Mouse (Mus musculus) 416B (cell line): ENCODE data around the gene Plekho2.

Experiments used
- DNase-seq: peaks from one replicate; pipeline ENCODE4 v3.0.0; 2011; ENCODE audit warnings: low read depth

The Plekho2 gene

GRCm38 (mm10) chr9:65552711-65553110 is 27.1 kb downstream of the Plekho2 start:
- no peak for DNase-seq

DNA sequence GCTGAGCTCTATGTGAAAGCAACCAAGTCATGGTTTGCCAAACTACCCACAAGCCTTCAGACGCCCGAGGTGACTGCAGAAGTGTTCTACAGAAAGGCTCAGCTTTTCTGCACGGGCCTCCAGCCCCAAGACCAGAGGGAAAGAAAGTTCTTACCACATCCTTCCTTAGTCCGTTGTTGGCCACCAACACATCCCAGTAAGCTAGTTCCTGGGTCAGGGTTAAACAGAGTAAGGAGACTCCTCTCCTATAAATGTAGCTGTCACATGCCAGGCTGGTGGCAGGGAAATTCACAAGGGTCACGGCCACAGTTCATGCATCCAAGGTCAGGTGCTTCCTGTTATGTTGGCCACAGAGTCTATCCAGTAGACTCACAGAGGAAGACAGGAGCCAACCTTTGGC is 27.7 kb downstream of the Plekho2 start:
- peak; percentile 98 for DNase-seq

- DNase-seq: peak; percentile 97
Measured at GRCm38 (mm10) chr9:65551035-65551434, 28.8 kb downstream of the Plekho2 start.

GRCm38 (mm10) chr9:65550079-65550831 is 29.6 kb downstream of the Plekho2 start:
- peak; percentile 90 for DNase-seq

DNA sequence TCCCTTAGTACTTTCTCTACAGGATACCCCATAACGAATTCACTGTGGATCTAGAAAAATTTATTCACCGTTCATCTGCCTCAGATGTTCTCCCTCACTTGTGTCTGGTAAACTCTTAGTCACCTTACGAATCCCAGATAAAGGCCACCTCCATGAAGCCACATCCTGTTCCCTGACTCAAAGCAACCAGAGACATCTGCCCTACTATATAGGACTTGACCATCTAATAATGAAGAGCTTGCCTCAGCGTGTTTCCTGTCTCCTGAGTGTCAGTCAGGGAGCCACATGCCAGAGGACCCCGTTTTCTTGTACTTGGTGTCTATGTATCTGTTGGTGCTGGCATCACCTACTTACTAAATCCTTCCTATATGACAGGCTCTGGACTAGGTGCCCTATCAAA is 30.2 kb downstream of the Plekho2 start:
- peak; percentile 83 for DNase-seq

DNA sequence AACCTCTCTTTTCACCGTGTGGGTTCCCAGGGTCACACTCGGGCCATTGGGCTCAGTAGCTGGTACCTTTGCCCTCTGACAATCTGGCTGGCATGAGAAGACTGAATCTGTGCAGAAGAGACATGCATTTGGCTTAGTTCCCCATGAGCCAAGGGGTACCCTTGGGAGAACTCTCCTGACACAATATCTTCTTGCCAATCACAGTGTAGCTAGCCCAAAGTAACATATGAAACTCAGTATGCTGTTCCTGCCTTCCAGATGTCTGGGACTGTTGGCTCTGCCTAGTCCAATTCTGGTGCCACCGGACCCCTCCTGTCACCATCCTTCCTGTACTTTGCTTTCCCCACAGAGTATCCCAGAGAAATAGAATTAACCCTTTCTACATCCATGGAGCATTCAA is 30.7 kb downstream of the Plekho2 start:
- DNase-seq: no peak

DNA sequence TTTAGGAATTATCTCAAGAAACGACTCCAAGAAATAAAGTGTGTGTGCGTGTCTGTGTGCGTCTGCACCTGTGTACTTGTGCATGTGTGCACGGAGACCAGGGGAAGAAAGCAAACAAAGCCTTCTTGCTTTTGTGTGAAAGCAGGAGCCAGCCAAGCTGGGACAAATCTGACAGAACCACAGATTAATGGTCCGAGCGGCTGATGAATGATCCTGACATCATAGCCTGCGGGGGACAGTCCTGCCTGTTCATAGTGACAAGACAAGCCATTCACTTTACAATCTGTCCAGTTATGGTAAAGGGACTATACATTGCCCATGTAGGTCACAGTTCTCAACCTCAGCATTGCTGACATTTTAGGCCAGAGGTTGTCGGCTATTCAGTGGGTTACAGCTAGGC is 31.5 kb downstream of the Plekho2 start:
- DNase-seq: no peak

DNA sequence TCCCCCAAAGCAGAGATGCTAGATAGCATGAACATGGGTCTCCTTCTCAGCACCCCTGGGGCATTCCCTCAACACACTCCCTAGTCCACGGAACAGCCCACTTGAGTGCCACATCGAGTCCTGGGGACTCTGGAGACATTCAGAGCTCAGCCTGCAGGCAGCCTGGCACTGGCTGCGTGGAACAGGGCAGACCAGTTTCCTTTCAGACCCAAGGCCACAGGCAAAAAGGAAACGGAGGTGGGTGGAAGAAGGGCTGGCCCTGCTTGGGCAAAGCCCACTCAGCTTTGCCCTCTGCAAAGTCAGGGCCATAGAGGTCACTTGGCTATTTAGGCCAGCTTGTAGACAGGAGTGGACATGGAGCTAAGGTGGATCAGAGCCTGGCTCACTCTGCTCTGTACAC is 32.0 kb downstream of the Plekho2 start:
- DNase-seq: no peak

GRCm38 (mm10) chr9:65547111-65547510 is 32.7 kb downstream of the Plekho2 start:
- no peak for DNase-seq

DNA sequence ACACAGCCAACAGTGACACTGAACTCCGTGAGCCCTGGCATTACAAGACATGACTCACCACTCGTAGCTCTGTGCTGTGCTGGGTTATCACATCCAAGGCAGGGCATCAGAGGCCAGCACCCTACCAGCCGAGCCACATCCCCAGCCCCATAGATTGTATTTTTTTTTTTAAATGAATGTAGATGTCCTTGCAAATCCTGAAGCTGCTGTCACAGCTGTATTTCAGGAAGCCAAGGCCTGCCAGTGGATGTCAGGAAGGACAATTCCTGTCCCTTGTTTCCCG is 33.5 kb downstream of the Plekho2 start:
- DNase-seq: peak; percentile 82

DNA sequence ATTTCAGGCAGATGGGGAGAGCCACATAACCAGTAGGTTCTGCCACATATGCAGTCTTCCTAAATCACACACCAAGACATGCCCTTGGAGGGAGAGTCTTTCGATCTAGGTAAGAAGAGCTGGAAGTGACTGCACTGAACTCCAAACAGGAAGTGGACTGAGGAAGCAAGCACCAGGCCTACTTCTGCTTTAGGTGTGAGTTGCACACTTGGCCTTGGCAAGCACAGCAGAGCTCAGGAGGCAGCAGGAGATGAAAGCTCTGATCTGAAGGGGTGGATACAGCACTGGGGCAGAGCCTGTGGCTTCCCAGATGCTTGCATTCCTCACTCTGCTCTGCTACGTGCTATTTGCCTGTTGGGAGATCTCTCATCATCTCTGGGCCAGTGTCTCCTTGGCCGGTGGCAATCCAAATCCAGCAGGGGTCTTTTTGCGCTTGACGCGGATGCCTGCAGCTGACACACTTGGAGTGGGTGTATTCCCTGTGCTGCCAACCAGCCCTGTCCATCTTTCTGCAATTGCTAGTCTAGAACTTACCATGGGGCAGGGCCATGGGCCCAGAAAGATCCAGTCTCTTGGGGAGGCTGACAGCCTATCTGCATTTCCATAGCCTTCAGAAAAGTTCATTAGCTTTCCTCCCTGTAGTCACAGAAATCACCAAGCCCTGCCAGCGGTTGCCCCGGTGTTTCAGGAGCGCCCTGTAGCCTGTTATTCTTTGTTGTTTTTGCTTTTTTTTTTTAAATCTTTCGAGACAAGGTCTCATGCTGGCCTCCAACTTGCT is 34.0 kb downstream of the Plekho2 start:
- DNase-seq: peak; percentile 83

GRCm38 (mm10) chr9:65542111-65542524 is 37.7 kb downstream of the Plekho2 start:
- peak; percentile 92 for DNase-seq

DNA sequence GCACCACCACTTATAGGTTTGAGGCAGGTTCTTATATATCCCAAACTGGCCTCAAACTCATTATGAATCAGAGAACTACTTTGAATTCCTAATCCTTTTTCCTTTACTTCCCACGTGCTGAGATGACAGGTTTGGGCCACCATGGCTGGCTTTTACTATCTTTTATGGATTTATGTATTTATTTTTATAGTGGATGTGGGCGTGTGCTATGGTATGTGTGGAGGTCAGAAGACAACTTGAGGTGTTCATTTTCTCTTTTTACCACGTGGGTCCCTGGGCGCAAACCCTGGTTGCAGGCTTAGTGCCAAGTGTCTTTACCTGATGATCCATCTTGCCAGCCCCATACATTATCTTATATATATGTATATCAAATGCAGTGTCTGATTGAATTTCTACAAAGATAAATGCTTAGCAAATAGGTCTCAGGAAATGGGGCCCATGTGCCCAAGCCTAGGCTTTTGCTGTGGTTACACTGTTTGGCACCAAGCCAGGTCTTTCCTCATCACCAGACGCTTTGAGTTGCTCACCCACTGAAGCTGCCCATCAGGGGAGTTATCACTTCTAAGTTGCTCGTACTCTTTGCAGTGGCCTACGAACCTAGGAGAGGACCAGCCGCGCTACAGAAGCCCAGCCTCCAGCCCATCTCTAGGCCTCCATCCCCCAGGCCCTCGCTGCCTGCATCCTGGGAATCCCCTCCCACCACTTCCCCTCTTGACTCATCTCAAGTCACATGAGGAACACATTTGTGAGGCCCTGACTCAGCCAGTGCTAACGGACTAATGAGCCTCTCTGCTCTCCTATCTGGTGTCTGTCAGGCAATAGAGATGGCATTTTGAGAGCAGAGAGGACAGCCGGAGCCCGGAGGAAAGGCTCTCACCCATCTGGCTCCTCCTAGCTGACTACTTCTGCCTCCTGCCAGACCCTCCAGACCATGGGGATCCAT is 38.4 kb downstream of the Plekho2 start:
- DNase-seq: peak; percentile 98

- DNase-seq: no peak
Measured at GRCm38 (mm10) chr9:65539697-65540096, 40.1 kb downstream of the Plekho2 start.

- DNase-seq: no peak
Measured at GRCm38 (mm10) chr9:65537901-65538630, 41.8 kb downstream of the Plekho2 start.

- no peak for DNase-seq
Measured at GRCm38 (mm10) chr9:65536491-65536890, 43.3 kb downstream of the Plekho2 start.

DNA sequence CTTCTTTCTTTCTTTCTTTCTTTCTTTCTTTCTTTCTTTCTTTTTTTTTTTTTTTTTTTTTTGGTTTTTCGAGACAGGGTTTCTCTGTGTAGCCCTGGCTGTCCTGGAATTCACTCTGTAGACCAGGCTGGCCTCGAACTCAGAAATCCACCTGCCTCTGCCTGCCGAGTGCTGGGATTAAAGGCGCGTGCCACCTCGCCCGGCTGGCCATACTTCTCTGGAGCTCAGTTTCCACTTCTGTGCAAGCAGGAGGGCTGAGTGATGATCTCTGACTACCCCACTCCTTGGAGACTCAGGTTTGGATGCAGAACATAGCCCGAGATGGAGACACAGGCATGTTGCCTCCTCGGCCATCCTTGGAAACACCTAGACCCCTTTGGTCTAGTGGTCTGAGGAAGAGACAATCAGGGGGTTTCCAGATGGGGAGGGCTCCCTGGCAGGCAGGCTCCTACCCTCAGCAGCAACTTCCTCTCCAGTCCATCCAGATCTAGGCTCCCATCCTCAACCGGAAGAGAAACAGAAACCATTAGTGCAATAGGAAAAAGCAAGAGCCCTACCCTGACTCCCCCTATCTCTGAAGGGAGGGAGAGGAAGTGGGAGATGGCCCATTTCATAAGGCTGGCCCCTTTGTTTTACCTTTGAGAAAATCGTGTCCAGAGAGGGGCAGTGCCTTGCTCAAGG is 43.9 kb downstream of the Plekho2 start:
- DNase-seq: peak; percentile 46

DNA sequence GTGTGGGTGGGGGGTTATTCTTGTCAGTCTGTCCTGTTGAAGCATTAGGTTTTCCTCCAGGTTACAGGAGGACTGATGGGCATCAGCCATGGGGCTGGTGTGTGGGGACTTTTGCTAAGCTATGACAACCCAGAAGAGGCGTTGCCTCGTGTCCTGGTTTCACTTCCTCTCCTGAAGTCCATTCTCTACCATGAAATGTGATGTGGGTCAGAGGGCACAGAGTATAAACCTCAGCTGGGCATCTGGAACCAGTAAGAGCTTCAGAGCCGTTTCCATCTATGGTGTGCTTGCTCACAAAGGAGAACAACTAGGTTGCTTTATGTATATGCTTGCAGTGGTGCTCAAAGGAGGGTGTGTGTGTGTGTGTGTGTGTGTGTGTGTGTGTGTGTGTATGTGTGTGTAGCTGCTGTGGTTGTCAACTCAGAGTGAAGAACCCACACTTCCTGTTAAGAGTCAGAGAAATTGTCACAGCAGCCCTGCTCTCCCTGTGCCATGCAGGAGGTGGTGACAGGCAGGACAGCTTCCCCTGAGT is 44.6 kb downstream of the Plekho2 start:
- peak; percentile 90 for DNase-seq

GRCm38 (mm10) chr9:65534111-65534510 is 45.7 kb downstream of the Plekho2 start:
- DNase-seq: no peak

DNA sequence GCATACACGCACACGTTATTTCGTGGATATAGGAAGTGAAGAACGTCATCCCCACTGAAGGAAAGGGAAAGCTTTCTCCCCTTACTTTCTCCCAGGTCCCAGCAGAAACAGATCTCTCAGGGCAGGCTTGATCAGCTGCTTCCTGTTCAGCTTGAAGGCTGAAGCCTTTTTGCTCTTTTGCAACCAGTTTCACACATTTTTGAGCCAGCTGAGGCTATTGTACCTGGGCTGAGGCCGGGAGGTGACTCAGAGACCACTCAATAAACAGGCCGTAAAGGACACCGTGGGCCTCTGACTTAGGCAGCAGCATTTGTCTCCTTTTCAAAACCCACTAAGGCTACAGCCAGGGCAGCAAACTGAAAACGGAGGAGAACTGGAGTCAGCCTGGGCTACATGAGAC is 46.9 kb downstream of the Plekho2 start:
- DNase-seq: peak; percentile 90

DNA sequence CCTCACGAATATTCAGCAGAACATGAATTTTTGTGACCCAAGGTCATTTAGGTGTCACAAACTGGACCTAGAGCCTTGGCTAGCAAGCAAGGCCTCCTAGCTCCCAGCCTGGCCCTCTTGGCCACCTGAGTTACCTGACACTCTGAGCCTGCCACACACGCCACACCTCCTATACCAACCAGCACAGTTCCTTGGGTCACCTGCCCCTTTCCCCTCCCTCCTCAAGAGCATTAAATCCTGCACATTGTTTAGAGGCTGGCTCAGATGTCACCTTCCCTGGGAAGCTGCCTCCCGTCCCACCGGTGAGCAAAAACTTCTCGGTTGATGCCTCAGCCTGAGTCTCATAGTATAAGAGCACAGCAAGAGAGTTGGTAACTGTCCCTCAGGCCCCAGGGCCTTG is 48.6 kb downstream of the Plekho2 start:
- DNase-seq: no peak
